Mouse (Mus musculus): ENCODE data around the gene Cerk. TPM values are rescaled to one million over a fixed set of nuclear protein-coding genes. Genes with fewer than 3 reads are reported as not detected.
"Not testable (repeated sequence)": the region's sequence is repeated elsewhere in the genome, so short reads cannot be mapped to it uniquely, and the experiment has no call there.

Gene Cerk
- total RNA-seq, 2 experiments from 2014 or later = 8.0 to 9.5 TPM

DNA sequence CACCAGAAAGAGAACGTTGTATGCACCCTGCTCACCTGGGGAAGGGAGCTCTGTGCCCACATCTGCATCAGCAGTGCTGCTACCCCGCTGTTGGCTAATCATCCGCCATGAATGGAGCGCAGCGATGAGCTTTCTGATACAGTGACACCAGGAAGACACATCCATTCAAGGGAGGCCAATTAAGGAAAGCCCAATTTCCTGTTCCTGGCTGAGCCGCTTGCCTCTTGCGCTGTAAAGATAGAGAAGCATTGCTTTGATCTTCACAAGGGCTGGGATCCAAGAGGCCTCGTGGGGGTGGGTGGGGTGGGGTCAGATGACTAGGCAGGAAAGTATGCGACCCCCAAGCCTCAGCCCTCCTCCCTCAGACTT lies 72.6 kb downstream of the Cerk start:
- no peak for DNase-seq

DNA sequence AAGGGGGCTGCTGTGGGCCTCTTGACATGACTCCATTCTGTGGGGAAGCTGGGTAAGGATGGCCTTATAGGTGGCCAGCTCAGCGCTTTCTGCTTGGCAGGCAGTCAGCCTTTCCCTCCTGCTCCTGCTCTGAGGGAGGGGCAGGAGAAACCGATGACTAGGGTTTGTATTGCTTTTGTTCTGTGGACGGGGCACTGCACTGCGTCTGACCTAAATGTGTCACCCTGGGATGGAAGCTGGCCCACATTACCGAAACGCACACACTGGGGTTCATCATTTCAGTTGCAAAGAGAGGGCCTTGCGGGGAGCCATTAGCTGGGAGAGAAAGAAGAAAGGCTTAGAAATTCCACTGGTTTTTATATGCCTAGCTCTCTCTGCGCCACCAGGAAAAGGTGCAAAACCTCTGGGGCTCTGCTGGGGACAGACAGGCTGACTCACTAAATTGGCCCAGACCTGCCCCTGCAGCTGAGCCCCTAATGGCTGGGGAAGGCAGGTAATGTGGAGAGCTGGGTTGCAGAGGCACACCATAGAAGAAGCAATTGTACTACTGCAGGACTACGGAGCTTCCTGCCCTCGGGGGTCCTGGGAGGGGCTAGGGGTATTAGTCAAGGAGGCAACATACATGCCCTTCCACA lies 73.1 kb downstream of the Cerk start:
- no peak for DNase-seq

DNA sequence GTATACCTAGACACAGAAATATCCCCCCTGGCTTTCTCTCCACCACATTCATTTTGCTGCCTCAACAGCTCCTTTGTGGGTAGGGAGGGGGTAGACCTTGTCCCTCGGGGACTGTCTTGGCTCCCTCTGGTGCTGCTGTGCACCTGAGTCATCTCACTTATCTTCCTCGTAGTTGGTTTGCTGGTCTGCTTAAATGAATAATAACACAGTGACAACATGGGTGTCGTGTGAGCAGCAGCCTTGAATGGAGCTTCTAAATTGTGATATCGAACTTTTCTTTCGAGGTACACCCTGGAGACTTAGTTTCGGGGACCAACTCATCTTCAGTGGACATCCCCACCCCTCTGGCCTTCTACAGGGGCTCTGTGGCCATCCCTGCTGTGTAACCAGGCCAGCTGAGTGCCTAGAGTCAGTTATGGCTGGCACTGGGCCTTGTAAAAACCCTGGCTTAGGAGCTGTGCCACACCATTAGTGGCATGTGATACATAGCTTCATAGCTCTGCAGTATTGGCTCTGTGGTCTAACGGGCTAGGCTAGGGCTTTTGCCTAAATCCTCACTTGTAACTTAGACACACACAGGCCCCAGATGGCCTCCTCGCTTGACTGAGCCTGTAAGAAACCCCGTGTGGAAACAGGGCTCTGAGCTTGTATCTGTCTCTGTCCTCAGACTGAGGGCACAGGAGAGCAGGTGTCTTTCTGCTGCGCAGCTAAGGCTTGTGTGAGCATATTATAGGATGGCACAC lies 75.4 kb downstream of the Cerk start:
- DNase-seq = no peak

DNA sequence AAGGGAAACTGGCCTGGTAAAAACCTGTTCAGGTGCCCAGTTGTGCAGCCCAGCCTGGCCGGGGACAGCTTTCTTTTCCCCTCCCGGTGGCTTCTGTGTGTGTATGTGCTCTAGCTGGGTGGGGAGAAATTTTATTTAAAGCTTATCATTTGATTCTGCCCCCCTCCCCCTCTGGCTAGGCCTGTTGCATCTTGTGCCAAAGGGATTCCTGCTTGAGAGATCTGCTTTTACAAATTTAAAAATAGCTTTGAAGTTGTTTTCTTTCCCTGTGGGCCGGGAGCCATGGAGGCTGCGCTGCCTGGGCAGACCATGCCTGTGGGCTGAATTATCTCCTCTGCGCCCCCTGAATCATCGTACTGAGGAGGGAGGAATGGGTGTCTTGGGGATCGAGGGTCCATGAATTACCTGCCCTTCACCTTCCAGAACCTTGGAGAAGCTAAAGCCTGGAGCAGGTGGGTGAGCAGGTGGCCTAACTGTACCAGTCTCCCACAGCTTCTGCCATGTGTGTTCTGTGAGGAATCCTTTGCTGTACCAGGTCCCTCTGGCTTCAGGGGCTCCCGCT lies 76.2 kb downstream of the Cerk start:
- no peak for DNase-seq

DNA sequence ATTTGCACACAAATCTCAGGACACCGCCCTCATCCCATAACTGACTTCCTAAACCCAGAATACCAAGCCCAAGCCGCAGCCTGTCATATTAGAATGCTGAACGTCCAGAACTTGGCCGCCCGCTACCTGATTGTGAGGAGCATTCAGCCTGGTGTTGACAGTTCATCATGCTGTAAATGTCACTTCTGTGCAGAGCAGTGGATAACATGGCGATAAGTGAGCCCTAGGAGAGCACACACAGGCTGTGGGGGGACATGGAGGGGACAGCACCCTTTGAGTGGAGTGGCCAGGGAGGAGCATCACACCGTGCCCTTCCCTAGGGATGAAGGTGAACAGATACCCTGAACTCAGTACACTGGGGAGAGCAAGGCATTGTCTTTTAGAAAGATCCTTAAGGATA lies 76.7 kb downstream of the Cerk start:
- no peak for DNase-seq

DNA sequence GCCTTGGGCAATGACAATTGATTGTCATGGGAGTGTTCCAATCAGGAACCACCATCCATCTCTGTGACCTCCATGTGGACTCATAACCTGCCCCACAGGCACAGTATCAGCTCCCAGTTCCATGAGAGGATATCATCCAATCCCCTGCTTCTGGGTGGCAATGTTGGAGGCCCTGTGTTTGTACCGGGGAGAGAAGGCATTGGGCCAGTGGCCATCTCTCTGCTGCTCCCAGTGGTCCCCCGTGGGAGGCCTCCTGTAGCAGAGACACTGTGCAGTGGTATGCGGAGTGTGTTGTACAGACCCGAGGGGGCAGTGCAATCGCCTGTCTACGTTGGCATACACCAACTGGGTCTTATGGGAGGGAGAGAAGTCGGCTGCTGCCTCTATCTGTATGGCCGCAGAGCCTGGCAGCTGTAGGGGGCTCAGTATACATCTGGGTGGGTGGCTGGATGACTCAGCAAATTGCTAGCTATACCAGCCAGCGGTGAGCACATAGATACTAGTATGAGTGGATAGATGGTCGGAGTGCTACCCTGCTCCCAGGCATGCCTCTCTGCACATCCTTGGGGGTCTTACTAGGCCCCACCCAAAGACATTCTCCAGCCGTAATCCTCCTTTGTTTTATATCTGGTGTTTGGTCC lies 78.0 kb downstream of the Cerk start:
- DNase-seq = no peak

DNA sequence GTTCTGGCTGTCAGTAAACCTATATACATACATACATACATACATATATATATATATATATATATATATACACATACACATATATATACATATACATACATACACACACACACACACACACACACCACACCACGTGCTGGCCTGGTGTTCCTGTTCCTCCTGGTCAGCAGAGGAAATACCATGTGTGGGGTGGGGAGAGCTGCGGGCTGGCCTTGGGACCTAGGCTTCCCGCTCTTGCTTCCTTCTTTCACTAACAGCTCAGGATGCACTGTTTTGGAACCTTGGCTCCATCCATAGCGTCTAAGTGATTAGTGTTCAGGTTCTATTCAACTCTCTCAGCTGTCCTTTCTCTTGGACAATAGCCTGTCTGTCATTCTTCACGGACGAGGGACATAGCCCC lies 80.2 kb downstream of the Cerk start:
- no peak for DNase-seq

DNA sequence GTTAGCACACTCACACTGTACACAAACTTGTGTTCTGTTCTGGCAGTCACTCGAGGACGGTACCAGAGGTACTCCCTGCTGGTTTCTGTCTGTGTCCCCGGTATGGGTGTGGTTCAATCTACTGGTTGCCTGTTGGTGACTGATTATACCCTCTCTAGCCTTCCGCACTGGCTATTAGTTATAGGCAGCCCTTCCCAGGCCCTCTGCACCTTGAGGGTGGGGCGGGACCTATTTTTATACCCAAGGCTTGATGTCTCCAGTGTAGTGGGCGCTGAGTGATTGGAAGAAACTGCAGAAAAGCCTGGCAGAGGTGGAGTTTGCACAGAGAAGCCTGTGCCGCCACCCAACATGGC lies 80.6 kb downstream of the Cerk start:
- DNase-seq = no peak

DNA sequence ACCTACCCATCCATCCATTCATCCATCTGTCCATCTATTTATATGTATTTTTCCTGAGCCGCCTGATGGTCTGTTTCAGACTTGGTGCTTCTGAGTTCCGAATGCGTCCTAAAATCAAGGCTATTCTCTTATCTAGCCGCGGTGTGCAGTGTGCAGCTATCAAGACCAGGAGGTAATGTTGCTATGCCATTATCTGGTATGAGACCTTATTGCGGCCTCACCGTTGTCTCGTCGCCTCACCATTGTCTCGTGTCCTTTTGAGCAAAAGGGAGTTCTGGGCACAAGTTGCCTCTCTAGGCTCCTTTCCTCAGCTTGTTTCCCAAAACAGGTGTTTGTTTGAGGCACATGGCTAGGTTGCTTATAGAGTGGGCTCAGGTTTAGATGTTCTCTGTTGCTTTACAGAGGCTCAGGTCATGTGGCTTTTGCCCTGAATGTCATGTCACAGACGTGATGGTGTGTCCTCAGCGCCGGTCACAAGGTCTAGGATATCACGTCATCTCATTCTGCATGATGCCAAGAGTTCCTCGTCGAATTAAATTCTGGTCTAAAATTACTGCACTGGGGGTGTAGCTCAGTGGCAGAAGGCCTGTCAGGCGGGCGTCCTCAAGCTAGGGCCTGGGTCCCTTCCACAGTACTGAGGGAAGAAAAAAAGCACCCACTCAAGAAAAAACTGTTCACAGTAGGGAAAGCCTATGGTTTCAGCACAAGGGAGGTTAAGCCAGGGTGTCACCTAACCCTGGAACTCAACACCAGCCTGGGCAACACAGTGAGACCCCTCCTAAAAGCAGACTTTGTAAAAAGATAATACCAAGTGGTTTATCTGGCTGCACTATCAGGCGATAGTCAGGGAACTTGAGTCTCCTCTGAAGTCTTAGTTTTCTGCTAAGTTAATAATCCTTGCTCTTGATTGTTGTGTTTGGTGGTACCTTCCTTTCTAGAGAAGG lies 81.3 kb downstream of the Cerk start:
- DNase-seq = no peak

DNA sequence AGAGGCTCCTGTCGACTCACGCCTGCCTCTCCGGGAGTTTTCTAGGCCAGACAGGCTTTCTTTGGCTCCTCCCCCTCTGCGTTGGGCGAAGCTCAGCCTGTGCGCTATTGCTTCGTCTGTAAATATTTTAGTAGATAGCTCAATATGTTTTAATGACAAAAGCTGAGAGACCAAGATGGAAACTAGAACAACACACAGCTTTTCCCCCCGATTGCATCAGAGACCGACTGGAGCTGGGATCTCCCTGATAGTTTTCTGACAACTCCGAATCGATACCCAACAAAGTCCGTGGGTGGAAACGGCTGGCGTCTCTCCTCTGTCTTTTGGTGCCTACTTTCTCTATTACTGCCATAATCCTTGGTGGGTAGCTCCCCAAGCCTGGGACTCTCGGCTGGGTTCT lies 83.6 kb downstream of the Cerk start:
- no peak for DNase-seq

DNA sequence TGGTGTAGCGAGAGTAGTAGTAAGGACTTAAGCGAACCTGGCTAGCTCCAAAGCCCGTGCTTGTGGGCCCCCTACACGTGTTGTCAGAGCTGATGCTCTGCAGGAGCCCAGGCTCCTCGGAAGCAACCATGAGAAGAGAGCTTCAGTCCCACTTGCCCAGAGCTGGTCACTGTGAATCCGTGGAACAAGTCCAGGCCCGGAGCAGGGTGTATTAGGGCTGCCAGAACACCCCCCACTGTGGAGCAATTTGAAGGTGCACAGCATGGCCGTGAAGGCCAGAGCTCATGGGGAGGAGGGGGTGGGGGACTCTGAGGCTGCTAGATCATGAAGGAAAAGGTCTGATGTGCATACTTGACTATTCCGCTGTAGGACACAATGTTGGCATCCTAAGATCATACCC lies 84.4 kb downstream of the Cerk start:
- no peak for DNase-seq

DNA sequence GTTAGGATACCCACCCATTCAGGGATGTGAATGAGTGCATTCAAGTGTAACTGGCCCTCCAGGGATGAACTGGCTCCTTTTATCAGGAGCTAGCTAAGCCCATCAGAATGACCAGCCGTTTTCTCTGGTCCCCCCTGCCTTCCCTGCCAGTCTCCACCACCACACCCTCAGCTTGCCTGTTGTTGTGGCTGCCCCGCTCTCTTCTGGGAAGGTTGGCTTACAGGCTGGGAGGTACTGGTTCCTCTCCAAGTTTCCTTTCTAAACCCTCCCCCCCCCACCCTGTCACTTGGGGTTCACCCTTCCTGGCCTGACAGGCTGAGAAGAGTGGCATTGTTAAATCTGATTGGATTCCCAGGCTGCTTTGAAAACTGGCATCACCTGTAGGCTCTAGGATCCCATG lies 88.1 kb downstream of the Cerk start:
- DNase-seq = no peak

DNA sequence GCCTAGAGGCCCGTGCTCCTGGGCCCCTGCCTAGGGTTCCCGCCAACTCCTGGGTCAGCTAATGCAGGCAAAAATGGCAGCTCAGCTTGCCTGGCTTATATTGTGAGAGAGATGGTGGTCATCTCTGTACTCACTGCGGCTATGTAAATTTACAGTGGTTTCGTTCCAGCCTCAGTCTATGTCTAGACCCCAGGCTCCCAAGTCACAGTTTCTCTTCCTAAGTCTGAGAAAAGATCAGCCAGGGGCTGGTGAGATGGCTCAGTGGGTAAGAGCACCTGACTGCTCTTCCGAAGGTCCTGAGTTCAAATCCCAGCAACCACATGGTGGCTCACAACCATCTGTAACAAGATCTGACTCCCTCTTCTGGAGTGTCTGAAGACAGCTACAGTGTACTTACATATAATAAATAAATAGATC lies 89.3 kb downstream of the Cerk start:
- not testable (repeated sequence) for DNase-seq

DNA sequence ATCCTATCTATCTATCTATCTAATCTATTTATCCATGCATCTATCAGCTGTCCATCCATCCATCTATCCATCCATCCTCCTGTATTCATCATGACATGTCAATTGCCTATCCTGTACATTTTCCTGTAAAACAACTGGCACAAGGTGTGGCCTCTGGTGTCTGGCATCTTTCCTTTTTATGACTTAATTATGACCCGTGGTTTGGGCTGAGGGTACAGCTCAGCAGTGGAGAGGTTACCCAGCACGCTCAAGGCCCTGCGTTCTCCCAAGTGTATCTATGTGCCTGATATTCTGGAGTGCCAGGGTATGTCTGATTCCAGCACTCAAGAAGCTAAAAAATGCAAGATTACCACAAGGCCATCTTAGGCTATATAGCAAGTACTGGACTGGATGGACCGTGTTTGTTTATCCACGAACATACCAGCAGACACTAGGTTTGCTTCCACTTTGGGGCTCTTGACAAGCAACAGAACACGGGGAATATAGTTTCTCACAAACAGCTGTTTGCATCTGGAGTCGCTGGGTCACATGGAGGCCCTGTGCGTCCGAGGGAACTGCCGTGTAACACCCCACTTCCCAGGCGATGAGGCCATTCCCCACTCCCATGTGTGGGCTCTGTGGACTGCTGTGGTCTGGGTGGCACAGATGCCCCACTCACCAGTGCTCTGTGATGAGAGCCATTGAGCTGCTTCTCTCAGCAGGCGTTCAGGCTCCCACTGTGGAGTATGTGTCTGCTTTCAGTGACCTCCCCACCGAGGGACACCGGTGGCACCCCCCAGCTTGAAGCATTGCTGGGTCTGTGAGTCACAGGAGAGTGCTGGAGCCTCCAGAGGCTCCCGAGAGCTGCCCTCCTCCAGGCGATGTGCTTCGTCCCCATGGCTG lies 90.0 kb downstream of the Cerk start:
- DNase-seq = no peak

DNA sequence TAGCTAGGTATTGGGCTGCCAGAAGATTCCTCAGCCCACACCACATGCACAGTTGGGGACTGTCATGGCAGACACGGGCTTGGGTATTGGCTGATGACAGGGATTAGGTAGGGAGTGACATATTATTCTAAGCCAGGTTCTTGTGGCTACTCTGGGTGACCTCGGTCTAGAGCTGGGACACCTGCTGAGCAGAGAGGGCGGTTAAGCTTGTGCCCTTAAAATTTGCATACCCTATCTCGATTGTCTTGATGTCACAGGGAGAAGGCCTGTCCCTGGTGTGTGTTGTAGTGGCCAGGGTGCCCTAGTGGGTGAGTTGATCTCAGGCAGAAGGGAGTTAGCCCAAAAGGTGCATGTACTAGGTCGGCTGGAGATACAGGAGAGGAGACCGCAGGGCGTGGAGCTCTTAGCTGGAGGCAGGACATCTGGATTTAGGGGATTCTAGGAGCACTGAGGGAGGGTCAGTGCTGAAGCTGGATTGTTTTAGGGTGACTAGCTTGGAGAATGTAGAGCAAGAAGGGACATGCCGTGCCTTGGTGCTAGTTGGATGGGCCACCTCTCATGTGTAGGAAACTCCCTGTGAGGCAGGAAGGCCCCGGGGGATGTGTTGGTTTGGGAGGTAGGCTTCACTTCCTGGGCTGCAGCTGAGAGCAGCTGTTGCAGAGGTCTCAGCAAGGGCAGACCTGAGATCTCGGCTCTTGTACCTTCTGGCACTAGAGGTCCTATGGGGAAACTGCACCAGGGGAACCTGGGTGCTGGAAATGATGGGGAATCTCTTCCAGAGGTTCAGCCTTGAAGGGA lies 91.4 kb downstream of the Cerk start:
- no peak for DNase-seq

DNA sequence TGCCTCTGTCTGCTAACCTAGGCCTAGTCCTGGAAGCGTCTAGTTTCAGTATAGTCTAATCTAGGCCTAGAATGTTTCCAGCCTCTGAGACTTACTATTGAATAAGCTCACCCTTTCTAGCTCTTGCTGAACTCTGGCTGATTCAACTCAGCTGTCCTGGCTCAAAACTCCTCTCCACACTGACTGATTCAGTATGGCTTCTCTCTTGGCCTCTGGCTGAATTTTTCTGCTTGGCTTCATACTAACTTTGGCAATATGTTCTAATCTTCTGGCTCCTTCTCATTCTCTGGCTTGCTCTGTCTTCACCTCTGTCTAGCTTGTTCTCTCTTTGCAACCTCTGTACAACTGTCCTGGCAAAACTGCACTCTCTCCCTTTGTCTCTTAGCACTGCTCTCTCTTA lies 92.7 kb downstream of the Cerk start:
- no peak for DNase-seq

DNA sequence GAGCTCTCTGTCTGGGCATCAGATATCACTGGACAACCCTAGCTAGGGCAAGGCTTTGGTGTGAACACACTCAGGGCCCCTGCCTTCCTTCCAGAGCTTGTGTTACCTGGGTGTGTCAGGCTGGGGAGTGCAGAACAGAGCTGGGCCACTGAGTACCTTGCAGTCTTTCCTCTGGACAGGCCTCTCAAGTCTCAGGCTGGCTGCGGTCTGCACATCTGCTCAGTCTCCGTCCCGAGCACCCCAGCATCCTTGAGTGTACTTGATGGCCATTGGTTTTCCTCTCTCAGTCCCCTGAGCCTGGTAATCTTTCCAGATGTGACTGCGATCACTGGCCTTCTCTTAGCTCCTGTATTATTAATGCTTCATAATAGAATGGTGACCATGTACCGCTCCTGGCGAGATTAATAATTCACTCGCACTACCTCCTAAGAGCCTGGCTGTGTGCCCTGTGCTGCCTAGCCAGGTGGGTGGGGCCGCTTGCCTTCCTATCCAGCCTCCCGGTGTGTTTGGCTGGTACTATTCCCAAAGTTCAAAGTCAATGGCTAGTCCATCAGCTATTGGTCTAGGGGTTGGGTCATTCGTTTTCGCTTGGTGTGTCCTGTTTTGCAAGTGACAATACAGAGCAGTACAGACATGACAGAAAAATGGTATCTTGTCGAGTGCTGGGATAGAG lies 93.8 kb downstream of the Cerk start:
- no peak for DNase-seq

DNA sequence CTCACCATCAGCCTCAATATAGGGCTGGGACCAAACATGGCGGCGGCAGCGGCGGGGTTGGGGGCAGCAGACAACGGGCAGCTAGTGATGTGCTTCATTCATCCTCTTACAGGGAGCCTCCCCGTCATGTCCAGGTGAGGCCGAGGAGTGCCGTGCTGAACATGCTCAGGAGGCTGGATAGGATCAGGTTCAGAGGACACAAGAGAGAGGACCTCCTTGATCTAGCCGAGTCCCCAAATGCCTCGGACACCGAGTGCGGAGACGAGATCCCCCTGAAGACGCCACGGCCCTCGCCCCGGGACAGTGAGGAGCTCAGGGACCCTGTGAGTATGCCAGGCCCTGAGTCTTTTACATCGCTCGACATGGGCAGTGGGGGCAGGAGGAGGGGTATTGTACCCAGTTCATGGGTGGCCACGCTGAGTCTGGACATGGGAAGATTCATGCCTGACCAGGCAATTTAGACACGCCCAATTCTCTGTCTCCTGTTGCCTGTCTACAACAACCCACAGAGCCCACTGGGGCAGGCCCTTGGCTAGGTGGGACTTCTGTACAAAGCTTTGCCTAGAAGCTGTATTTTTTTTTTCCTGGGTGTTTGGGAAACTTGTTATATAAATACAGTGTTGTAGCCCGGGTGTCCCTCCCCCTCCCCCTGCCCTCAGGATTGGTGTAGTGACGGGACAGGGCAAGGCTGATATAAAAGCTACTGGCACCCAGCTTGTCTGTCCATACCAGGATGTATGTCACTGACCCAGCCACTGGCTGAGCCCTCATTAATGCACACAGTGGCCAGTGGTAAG lies 94.5 kb downstream of the Cerk start:
- DNase-seq = no peak

DNA sequence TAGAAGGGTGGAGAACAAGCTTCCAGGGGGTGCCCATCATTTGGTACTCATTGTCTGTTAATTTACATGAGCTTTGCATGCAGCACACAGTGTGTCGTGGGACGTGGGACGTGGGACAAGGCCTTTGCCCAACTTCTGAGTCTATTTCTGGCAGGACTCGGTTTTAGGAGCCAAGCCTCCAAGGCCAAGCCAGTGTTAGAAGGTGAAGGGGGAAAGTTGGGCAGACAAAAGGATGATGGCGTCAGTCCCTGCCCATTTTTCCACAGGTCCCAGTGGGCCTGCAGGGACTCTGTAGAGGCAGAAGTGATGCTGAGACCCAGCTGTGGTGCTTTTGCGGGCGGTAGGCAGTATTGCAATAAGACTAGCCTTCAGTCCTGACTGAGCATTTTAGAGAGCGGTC lies 95.4 kb downstream of the Cerk start:
- DNase-seq = no peak
